Mouse (Mus musculus) midbrain, embryonic 16.5 days (tissue): ENCODE measurements around the gene Eps8. TPM values are rescaled to one million over a fixed set of nuclear protein-coding genes. Genes with fewer than 3 reads are reported as not detected.
A peak's percentile ranks its signal among the peaks of the same experiment; 100 is the strongest.

Experiments used
- ATAC-seq: fragments of 200-750 bp; cut with Nextera tagmentation; 2 replicates; pipeline ENCODE4 v1.8.0; 2017; ENCODE audit warnings: moderate TSS enrichment
- H3K27ac ChIP-seq: fragments of 300-500 bp; sonication (generic); 2 replicates; pipeline ENCODE4 v1.5.1; 2014; ENCODE audit warnings: mild to moderate bottlenecking, low read length, mixed read lengths
- H3K27me3 ChIP-seq: fragments of 300-500 bp; sonication (generic); 2 replicates; pipeline ENCODE4 v1.6.1; 2014; ENCODE audit warnings: low read depth, low read length, mixed read lengths; ENCODE audit not compliant: control insufficient read depth, insufficient read depth
- H3K36me3 ChIP-seq: fragments of 300-500 bp; sonication (generic); 2 replicates; pipeline ENCODE4 v1.6.1; 2014; ENCODE audit warnings: mild to moderate bottlenecking, low read length, moderate library complexity, mixed read lengths; ENCODE audit not compliant: control insufficient read depth, insufficient read depth
- H3K4me1 ChIP-seq: fragments of 300-500 bp; sonication (generic); 2 replicates; pipeline ENCODE4 v1.6.1; 2014; ENCODE audit warnings: mild to moderate bottlenecking, low read length, mixed read lengths; ENCODE audit not compliant: control insufficient read depth, insufficient read depth
- H3K4me2 ChIP-seq: fragments of 300-500 bp; sonication (generic); 2 replicates; pipeline ENCODE4 v1.6.1; 2014; ENCODE audit warnings: mild to moderate bottlenecking, low read length, mixed read lengths
- H3K4me3 ChIP-seq: fragments of 300-500 bp; sonication (generic); 2 replicates; pipeline ENCODE4 v1.5.1; 2014; ENCODE audit warnings: low read depth, mild to moderate bottlenecking, low read length, moderate library complexity, mixed read lengths
- H3K9ac ChIP-seq: fragments of 300-500 bp; sonication (generic); 2 replicates; pipeline ENCODE4 v1.6.1; 2014; ENCODE audit warnings: low read depth, low read length, mixed read lengths
- H3K9me3 ChIP-seq: fragments of 300-500 bp; sonication (generic); replicated peaks from 2 replicates; pipeline ENCODE4 v1.6.1; 2014; ENCODE audit warnings: mild to moderate bottlenecking, low read length, mixed read lengths; ENCODE audit not compliant: control insufficient read depth, poor library complexity, severe bottlenecking
- WGBS: fragments of 180-500 bp; shearing (Covaris S2); extraction: QIAGEN DNeasy Blood & Tissue Kit; methylation state at CpG from one replicate; pipeline ENCODE4 v1.1.7; 2014; 5-methylcytosine and 5-hydroxymethylcytosine counted together
- polyA plus RNA-seq: library from polyadenylated mRNA; unstranded; fragments of >200 nt; fragmentation: Nextera tagmentation; extraction: Ambion mirVana; gene quantifications from 2 replicates; pipeline ENCODE4 v1.2.1, GENCODE M21; 2015

Gene Eps8
- polyA plus RNA-seq, 1 experiment from 2014 or later, result 26.4 TPM

- WGBS, result 74% methylated on average over 12 of the region's 12 CpGs
- Histone ChIP-seq H3K36me3 (no peaks in the 10 kb centered on the region), H3K4me1 (peaks cover 4% of the 10 kb centered on the region; the same call in 1 of the 2 replicates), H3K27ac (no peak overlapping the region), H3K9ac (no peak overlapping the region), H3K4me3 (no peak overlapping the region), H3K4me2 (no peak overlapping the region), H3K9me3 (no peaks in the 10 kb centered on the region), H3K27me3 (no peaks in the 10 kb centered on the region)
- no peak for ATAC-seq
These were observed 77.9 kb downstream of the Eps8 start for GRCm38 (mm10) chr6:137576670-137577371.

DNA sequence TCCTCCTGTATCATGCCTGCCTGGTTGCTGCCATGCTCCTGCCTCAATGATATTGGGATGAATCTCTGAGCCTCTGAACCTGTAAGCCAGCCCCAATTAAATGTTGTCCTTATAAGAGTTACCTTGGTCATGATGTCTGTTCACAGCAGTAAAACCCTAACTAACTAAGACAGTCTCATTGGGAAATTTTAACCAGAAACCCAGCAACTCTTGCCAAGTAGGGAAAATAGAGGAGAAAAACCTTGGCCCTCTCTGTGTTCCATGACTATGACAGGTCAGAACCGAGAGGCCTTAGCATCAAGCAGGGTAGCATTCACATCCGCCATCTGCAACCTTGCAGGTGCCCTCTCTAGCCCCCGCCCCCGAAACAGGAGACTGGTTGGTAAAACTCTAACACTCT, 78.6 kb downstream of the Eps8 start:
- no peak overlapping the region for H3K4me3 ChIP-seq
- no peak overlapping the region for H3K27ac ChIP-seq
- H3K9me3 ChIP-seq, result no peaks in the 10 kb centered on the region
- no peaks in the 10 kb centered on the region for H3K36me3 ChIP-seq
- ATAC-seq, result no peak
- 98% methylated on average over 4 of the region's 4 CpGs for WGBS
- peaks cover 4% of the 10 kb centered on the region; the same call in 1 of the 2 replicates for H3K4me1 ChIP-seq
- no peak overlapping the region for H3K4me2 ChIP-seq
- H3K9ac ChIP-seq, result no peak overlapping the region
- H3K27me3 ChIP-seq, result no peaks in the 10 kb centered on the region

DNA sequence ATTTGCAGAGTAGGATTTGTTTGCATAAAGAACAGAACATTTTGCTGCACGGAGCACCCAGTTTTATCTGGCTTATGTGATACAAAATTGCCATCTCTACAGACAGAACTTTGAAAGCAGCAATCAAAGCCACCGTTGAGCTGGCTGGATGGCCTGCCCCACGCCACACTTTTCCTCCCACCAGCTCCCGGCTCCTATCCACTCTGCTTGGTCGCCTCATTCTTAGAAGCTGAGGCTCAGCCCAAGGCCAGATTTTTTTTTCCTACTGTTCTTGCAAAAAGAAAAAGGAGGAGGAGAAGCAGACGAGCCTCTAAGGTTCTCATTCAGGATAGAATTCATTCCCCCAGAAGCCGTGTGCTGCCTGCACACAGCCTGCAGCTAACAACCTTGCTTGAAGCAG, 80.8 kb downstream of the Eps8 start:
- no peaks in the 10 kb centered on the region for H3K9me3 ChIP-seq
- H3K36me3 ChIP-seq, result no peaks in the 10 kb centered on the region
- WGBS, result 58% methylated on average over 7 of the region's 7 CpGs
- H3K27me3 ChIP-seq, result no peaks in the 10 kb centered on the region
- no peak for ATAC-seq
- no peak overlapping the region for H3K4me2 ChIP-seq
- H3K9ac ChIP-seq, result no peak overlapping the region
- no peak overlapping the region for H3K27ac ChIP-seq
- peaks cover 4% of the 10 kb centered on the region; the same call in 1 of the 2 replicates for H3K4me1 ChIP-seq
- no peak overlapping the region for H3K4me3 ChIP-seq

GRCm38 (mm10) chr6:137570718-137571131, 84.0 kb downstream of the Eps8 start:
- ATAC-seq, result no peak
- Histone ChIP-seq H3K4me3 (no peak overlapping the region), H3K9me3 (no peaks in the 10 kb centered on the region), H3K27ac (no peak overlapping the region), H3K4me1 (peaks cover 4% of the 10 kb centered on the region; the same call in 1 of the 2 replicates), H3K36me3 (no peaks in the 10 kb centered on the region), H3K4me2 (no peak overlapping the region), H3K9ac (no peak overlapping the region), H3K27me3 (no peaks in the 10 kb centered on the region)
- WGBS, result 66% methylated on average over 9 of the region's 9 CpGs

- H3K27ac ChIP-seq, result no peak overlapping the region
- H3K27me3 ChIP-seq, result no peaks in the 10 kb centered on the region
- H3K9me3 ChIP-seq, result no peaks in the 10 kb centered on the region
- H3K4me2 ChIP-seq, result no peak overlapping the region
- peaks cover 4% of the 10 kb centered on the region; the same call in 1 of the 2 replicates for H3K4me1 ChIP-seq
- H3K36me3 ChIP-seq, result no peaks in the 10 kb centered on the region
- H3K9ac ChIP-seq, result no peak overlapping the region
- WGBS, result 94% methylated on average over 5 of the region's 5 CpGs
- H3K4me3 ChIP-seq, result no peak overlapping the region
- no peak for ATAC-seq
These were observed 84.7 kb downstream of the Eps8 start for GRCm38 (mm10) chr6:137570019-137570418.

GRCm38 (mm10) chr6:137569071-137569470, 85.6 kb downstream of the Eps8 start:
- Histone ChIP-seq H3K27ac (no peak overlapping the region), H3K4me1 (peaks cover under 1% of the 10 kb centered on the region; the same call in 1 of the 2 replicates), H3K36me3 (no peaks in the 10 kb centered on the region), H3K4me3 (no peak overlapping the region), H3K9ac (no peak overlapping the region), H3K27me3 (no peaks in the 10 kb centered on the region), H3K9me3 (no peaks in the 10 kb centered on the region), H3K4me2 (no peak overlapping the region)
- 93% methylated on average over 6 of the region's 6 CpGs for WGBS
- ATAC-seq, result no peak

GRCm38 (mm10) chr6:137565890-137566289, 88.8 kb downstream of the Eps8 start:
- Histone ChIP-seq H3K36me3 (no peaks in the 10 kb centered on the region), H3K9ac (no peak overlapping the region), H3K9me3 (no peaks in the 10 kb centered on the region), H3K27me3 (no peaks in the 10 kb centered on the region), H3K4me1 (no peaks in the 10 kb centered on the region), H3K27ac (no peak overlapping the region), H3K4me2 (no peak overlapping the region), H3K4me3 (no peak overlapping the region)
- WGBS, result 96% methylated on average over 3 of the region's 3 CpGs
- no peak for ATAC-seq

- WGBS, result 91% methylated on average over 6 of the region's 6 CpGs
- H3K4me2 ChIP-seq, result no peak overlapping the region
- no peak overlapping the region for H3K27ac ChIP-seq
- no peak for ATAC-seq
- no peaks in the 10 kb centered on the region for H3K27me3 ChIP-seq
- no peaks in the 10 kb centered on the region for H3K9me3 ChIP-seq
- H3K9ac ChIP-seq, result no peak overlapping the region
- no peak overlapping the region for H3K4me3 ChIP-seq
- peaks cover 2% of the 10 kb centered on the region; the same call in 1 of the 2 replicates for H3K4me1 ChIP-seq
- no peaks in the 10 kb centered on the region for H3K36me3 ChIP-seq
These were observed 89.2 kb downstream of the Eps8 start for GRCm38 (mm10) chr6:137565454-137565853.

DNA sequence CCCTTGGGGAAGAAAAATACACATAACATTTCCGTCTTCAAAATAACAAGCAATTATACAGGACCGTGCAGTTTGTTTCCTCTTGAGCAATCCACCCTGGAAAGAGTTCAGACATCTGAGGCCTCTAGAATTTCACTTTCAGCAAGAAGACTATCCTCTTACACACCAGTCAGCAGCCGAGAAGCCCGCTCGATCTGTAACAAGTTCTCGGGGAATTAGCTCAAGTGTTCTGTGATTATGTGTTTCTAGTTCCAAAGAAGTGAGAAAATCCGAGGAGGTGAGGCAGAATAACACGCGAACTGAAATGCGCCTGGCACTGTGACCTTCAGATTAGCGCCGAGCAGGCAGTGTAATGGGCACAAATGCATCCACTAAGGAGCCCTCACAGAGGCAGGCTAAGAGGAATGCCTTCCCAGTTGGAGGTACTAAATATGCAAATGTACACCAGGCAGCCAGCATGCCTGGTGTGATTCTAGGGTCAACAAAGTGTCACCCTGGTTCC, 94.3 kb downstream of the Eps8 start:
- 31% methylated on average over 12 of the region's 12 CpGs for WGBS
- Histone ChIP-seq H3K4me3 (no peak overlapping the region), H3K4me1 (peaks cover 2% of the 10 kb centered on the region; the same call in 1 of the 2 replicates), H3K9ac (no peak overlapping the region), H3K9me3 (no peaks in the 10 kb centered on the region), H3K4me2 (no peak overlapping the region), H3K27ac (0 out of 2 replicates have a peak overlapping the region, but pooled peaks have one; percentile 19), H3K27me3 (no peaks in the 10 kb centered on the region), H3K36me3 (no peaks in the 10 kb centered on the region)
- ATAC-seq, result peak; percentile 29; the same call in 1 of the 2 replicates
